Mouse (Mus musculus) G1E (cell line): Measurements from ENCODE around the gene Rnf41.

Experiments
- CTCF ChIP-seq: IDR thresholded peaks from 2 replicates; pipeline ENCODE4 v1.5.1; 2012; ENCODE audit warnings: low read depth, low read length, inconsistent platforms, mixed read lengths
- GATA1 ChIP-seq: IDR thresholded peaks from 2 replicates; pipeline ENCODE4 v1.6.1; 2012; ENCODE audit warnings: borderline replicate concordance, low read length, inconsistent platforms, mixed read lengths
- GATA2 ChIP-seq: IDR thresholded peaks from 2 replicates; pipeline ENCODE4 v1.6.1; 2012; ENCODE audit warnings: low read depth, low read length, inconsistent platforms, borderline replicate concordance
- TAL1 ChIP-seq: conservative IDR thresholded peaks from 2 replicates; pipeline ENCODE4 v1.6.1; 2012; ENCODE audit warnings: low read depth, low read length, inconsistent platforms, mixed read lengths

DNA sequence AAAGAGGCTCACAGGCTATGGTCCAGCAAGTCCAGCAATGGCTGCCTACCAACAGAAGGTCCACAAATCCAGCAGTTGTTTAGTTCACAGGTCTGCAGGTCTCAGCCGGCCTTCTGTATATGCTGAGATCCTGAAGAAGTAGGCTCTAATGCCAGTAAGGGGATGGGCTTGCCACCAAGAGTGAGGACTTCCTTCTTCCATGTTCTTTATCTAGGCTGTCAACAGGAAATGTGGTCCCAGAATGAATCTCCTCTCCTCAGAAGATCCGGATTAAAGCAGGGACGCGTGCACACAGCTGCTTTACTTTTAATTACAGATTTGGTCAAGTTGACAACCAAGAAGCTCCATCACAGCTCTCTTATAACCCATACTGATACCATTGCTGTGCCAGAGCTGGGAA is 34.0 kb downstream of the Rnf41 start:
- TF ChIP-seq GATA1, result no peak
- no peak for TF ChIP-seq CTCF
- TF ChIP-seq GATA2, result no peak
- no peak for TF ChIP-seq TAL1
